Mouse (Mus musculus) limb, embryonic 13.5 days (tissue): ENCODE measurements around the gene Ddx52. TPM values are rescaled to one million over a fixed set of nuclear protein-coding genes. Genes with fewer than 3 reads are reported as not detected.

Source experiments
- ATAC-seq: fragments of 200-750 bp; cut with Nextera tagmentation; 2 replicates; pipeline ENCODE4 v1.8.0; 2017; ENCODE audit warnings: low read depth, moderate number of reproducible peaks, moderate TSS enrichment; ENCODE audit not compliant: low FRiP score
- H3K27ac ChIP-seq: fragments of 300-500 bp; sonication (generic); 2 replicates; pipeline ENCODE4 v1.5.1; 2015; ENCODE audit warnings: inconsistent platforms, mild to moderate bottlenecking, moderate library complexity
- H3K27me3 ChIP-seq: fragments of 300-500 bp; sonication (generic); 2 replicates; pipeline ENCODE4 v1.6.1; 2015; ENCODE audit warnings: mild to moderate bottlenecking, inconsistent platforms
- H3K36me3 ChIP-seq: fragments of 300-500 bp; sonication (generic); 2 replicates; pipeline ENCODE4 v1.6.1; 2015; ENCODE audit warnings: inconsistent platforms, mild to moderate bottlenecking, moderate library complexity
- H3K4me1 ChIP-seq: fragments of 300-500 bp; sonication (generic); 2 replicates; pipeline ENCODE4 v1.6.1; 2015; ENCODE audit warnings: inconsistent platforms
- H3K4me2 ChIP-seq: fragments of 300-500 bp; sonication (generic); replicated peaks from 2 replicates; pipeline ENCODE4 v1.6.1; 2015; ENCODE audit warnings: inconsistent platforms, mild to moderate bottlenecking, moderate library complexity
- H3K4me3 ChIP-seq: fragments of 300-500 bp; sonication (generic); 2 replicates; pipeline ENCODE4 v1.5.1; 2015; ENCODE audit warnings: moderate library complexity, mild to moderate bottlenecking, inconsistent platforms
- H3K9ac ChIP-seq: fragments of 300-500 bp; sonication (generic); 2 replicates; pipeline ENCODE4 v1.6.1; 2015; ENCODE audit warnings: mild to moderate bottlenecking, inconsistent platforms
- H3K9me3 ChIP-seq: fragments of 300-500 bp; sonication (generic); 2 replicates; pipeline ENCODE4 v1.6.1; 2016; ENCODE audit warnings: inconsistent platforms
- WGBS: fragments of 180-500 bp; shearing (Covaris S2); methylation state at CpG from one replicate; pipeline ENCODE4 v1.1.7; 2015; 5-methylcytosine and 5-hydroxymethylcytosine counted together
- polyA plus RNA-seq: library from polyadenylated mRNA; unstranded; fragments of >200 nt; fragmentation: Nextera tagmentation; extraction: Ambion mirVana; gene quantifications from 2 replicates; pipeline ENCODE4 v1.2.1, GENCODE M21; 2015

Ddx52 gene
- polyA plus RNA-seq, 1 experiment from 2014 or later, result 40.9 TPM

- ATAC-seq, result no peak
- Histone ChIP-seq H3K4me3 (no peak overlapping the region), H3K36me3 (no peaks in the 10 kb centered on the region), H3K4me2 (no peak overlapping the region), H3K4me1 (no peaks in the 10 kb centered on the region), H3K9ac (no peak overlapping the region), H3K27ac (no peak overlapping the region), H3K27me3 (0 out of 2 replicates have a peak, but pooled peaks cover 3% of the 10 kb centered on the region), H3K9me3 (no peaks in the 10 kb centered on the region)
- WGBS, result 77% methylated on average over 10 of the region's 10 CpGs
These were observed 9.3 kb upstream of the Ddx52 start for GRCm38 (mm10) chr11:83932506-83933106.

GRCm38 (mm10) chr11:83933376-83933775 is 8.5 kb upstream of the Ddx52 start:
- H3K9ac ChIP-seq, result no peak overlapping the region

GRCm38 (mm10) chr11:83935986-83936665 is 5.7 kb upstream of the Ddx52 start:
- no peak overlapping the region for H3K4me2 ChIP-seq
- no peaks in the 10 kb centered on the region for H3K36me3 ChIP-seq
- no peak overlapping the region for H3K4me3 ChIP-seq
- H3K9ac ChIP-seq, result no peak overlapping the region
- ATAC-seq, result no peak
- no peaks in the 10 kb centered on the region for H3K4me1 ChIP-seq
- 0 out of 2 replicates have a peak, but pooled peaks cover 10% of the 10 kb centered on the region for H3K27me3 ChIP-seq
- WGBS, result 25% methylated on average over 7 of the region's 7 CpGs
- no peak overlapping the region for H3K27ac ChIP-seq
- H3K9me3 ChIP-seq, result no peaks in the 10 kb centered on the region

More at GRCm38 (mm10) chr11:83933376-83933775, 8.5 kb upstream of the Ddx52 start:
- Histone ChIP-seq H3K27me3 (no peaks in the 10 kb centered on the region), H3K27ac (no peak overlapping the region), H3K4me2 (no peak overlapping the region), H3K9me3 (no peaks in the 10 kb centered on the region), H3K4me3 (no peak overlapping the region), H3K4me1 (no peaks in the 10 kb centered on the region), H3K36me3 (no peaks in the 10 kb centered on the region)
- no peak for ATAC-seq
- WGBS, result 90% methylated on average over 4 of the region's 4 CpGs

- no peak overlapping the region for H3K9ac ChIP-seq
- H3K4me2 ChIP-seq, result no peak overlapping the region
- WGBS, result 80% methylated on average over 8 of the region's 8 CpGs
- no peaks in the 10 kb centered on the region for H3K9me3 ChIP-seq
- peaks cover 3% of the 10 kb centered on the region; the same call in 1 of the 2 replicates for H3K36me3 ChIP-seq
- H3K27me3 ChIP-seq, result 0 out of 2 replicates have a peak, but pooled peaks cover 10% of the 10 kb centered on the region
- H3K27ac ChIP-seq, result no peak overlapping the region
- peaks cover 9% of the 10 kb centered on the region for H3K4me1 ChIP-seq
- no peak overlapping the region for H3K4me3 ChIP-seq
- no peak for ATAC-seq
These were observed 3.3 kb upstream of the Ddx52 start for GRCm38 (mm10) chr11:83938556-83938955.

GRCm38 (mm10) chr11:83956822-83957221 is 15.0 kb downstream of the Ddx52 start:
- Histone ChIP-seq H3K4me1 (no peaks in the 10 kb centered on the region), H3K4me2 (no peak overlapping the region), H3K27ac (no peak overlapping the region), H3K4me3 (no peak overlapping the region), H3K9ac (no peak overlapping the region), H3K36me3 (peaks cover 92% of the 10 kb centered on the region), H3K9me3 (no peaks in the 10 kb centered on the region), H3K27me3 (no peaks in the 10 kb centered on the region)
- no peak for ATAC-seq
- 91% methylated on average over 2 of the region's 2 CpGs for WGBS

GRCm38 (mm10) chr11:83961983-83962382 is 20.1 kb downstream of the Ddx52 start:
- peaks cover 51% of the 10 kb centered on the region for H3K36me3 ChIP-seq
- H3K4me3 ChIP-seq, result no peak overlapping the region
- no peaks in the 10 kb centered on the region for H3K4me1 ChIP-seq
- WGBS, result 84% methylated on average over 3 of the region's 3 CpGs
- H3K4me2 ChIP-seq, result no peak overlapping the region
- no peak for ATAC-seq
- H3K27me3 ChIP-seq, result no peaks in the 10 kb centered on the region
- no peaks in the 10 kb centered on the region for H3K9me3 ChIP-seq
- H3K27ac ChIP-seq, result no peak overlapping the region
- no peak overlapping the region for H3K9ac ChIP-seq

- WGBS, result 2% methylated on average over 52 of the region's 76 CpGs
- Histone ChIP-seq H3K4me3 (peak within 1 kb of the TSS; percentile 71), H3K4me2 (peak within 1 kb of the TSS; percentile 69), H3K27me3 (no peaks in the 10 kb centered on the region), H3K4me1 (no peaks in the 10 kb centered on the region), H3K27ac (no peak within 1 kb of the TSS), H3K9me3 (no peaks in the 10 kb centered on the region), H3K36me3 (peaks cover 33% of the 10 kb centered on the region), H3K9ac (peak within 1 kb of the TSS; percentile 71)
- peak; percentile 93 for ATAC-seq
These were observed 22.4 kb downstream of the Ddx52 start, which contains the start of gene Synrg for GRCm38 (mm10) chr11:83963991-83964921. TSS of gene Synrg (plus strand) at chr11:83964428.

GRCm38 (mm10) chr11:83967436-83968204 is 25.8 kb downstream of the Ddx52 start:
- no peak for ATAC-seq
- no peak overlapping the region for H3K4me2 ChIP-seq
- no peaks in the 10 kb centered on the region for H3K27me3 ChIP-seq
- H3K4me3 ChIP-seq, result no peak overlapping the region
- no peak overlapping the region for H3K27ac ChIP-seq
- peaks cover 3% of the 10 kb centered on the region for H3K36me3 ChIP-seq
- no peaks in the 10 kb centered on the region for H3K9me3 ChIP-seq
- H3K9ac ChIP-seq, result no peak overlapping the region
- H3K4me1 ChIP-seq, result no peaks in the 10 kb centered on the region
- WGBS, result 51% methylated on average over 8 of the region's 8 CpGs

- no peak overlapping the region for H3K4me3 ChIP-seq
- ATAC-seq, result no peak
- no peak overlapping the region for H3K4me2 ChIP-seq
- H3K9ac ChIP-seq, result no peak overlapping the region
- H3K9me3 ChIP-seq, result no peaks in the 10 kb centered on the region
- no peaks in the 10 kb centered on the region for H3K4me1 ChIP-seq
- no peaks in the 10 kb centered on the region for H3K27me3 ChIP-seq
- peaks cover 8% of the 10 kb centered on the region for H3K36me3 ChIP-seq
- H3K27ac ChIP-seq, result no peak overlapping the region
- 71% methylated on average over 6 of the region's 6 CpGs for WGBS
These were observed 26.3 kb downstream of the Ddx52 start for GRCm38 (mm10) chr11:83968205-83968575.

GRCm38 (mm10) chr11:83969040-83969439 is 27.2 kb downstream of the Ddx52 start:
- H3K36me3 ChIP-seq, result peaks cover 8% of the 10 kb centered on the region
- 87% methylated on average over 3 of the region's 3 CpGs for WGBS
- H3K9ac ChIP-seq, result no peak overlapping the region
- no peaks in the 10 kb centered on the region for H3K4me1 ChIP-seq
- H3K4me3 ChIP-seq, result no peak overlapping the region
- no peak for ATAC-seq
- H3K27me3 ChIP-seq, result no peaks in the 10 kb centered on the region
- H3K27ac ChIP-seq, result no peak overlapping the region
- H3K4me2 ChIP-seq, result no peak overlapping the region
- no peaks in the 10 kb centered on the region for H3K9me3 ChIP-seq

- no peaks in the 10 kb centered on the region for H3K27me3 ChIP-seq
- no peak for ATAC-seq
- no peak overlapping the region for H3K4me3 ChIP-seq
- H3K4me2 ChIP-seq, result no peak overlapping the region
- 76% methylated on average over 7 of the region's 7 CpGs for WGBS
- H3K4me1 ChIP-seq, result no peaks in the 10 kb centered on the region
- H3K27ac ChIP-seq, result no peak overlapping the region
- no peak overlapping the region; the same call in 1 of the 2 replicates for H3K9ac ChIP-seq
- no peaks in the 10 kb centered on the region for H3K9me3 ChIP-seq
- H3K36me3 ChIP-seq, result peaks cover 37% of the 10 kb centered on the region
These were observed 32.9 kb downstream of the Ddx52 start for GRCm38 (mm10) chr11:83974561-83975346.
